Mouse (Mus musculus) limb, embryonic 14.5 days (tissue): ENCODE measurements around the gene Mthfd1l. TPM values are rescaled to one million over a fixed set of nuclear protein-coding genes. Genes with fewer than 3 reads are reported as not detected.

Source experiments
- ATAC-seq: fragments of 200-750 bp; cut with Nextera tagmentation; 2 replicates; pipeline ENCODE4 v1.8.0; 2017; ENCODE audit warnings: low read depth, moderate number of reproducible peaks, moderate TSS enrichment; ENCODE audit not compliant: low FRiP score
- DNase-seq: peaks from one replicate; pipeline ENCODE4 v3.0.0-alpha.2; 2015; ENCODE audit warnings: low spot score
- H3K27ac ChIP-seq: fragments of 300-500 bp; sonication (generic); replicated peaks from 2 replicates; pipeline ENCODE4 v1.5.1; 2014; ENCODE audit warnings: low read depth, mild to moderate bottlenecking, low read length, moderate library complexity, mixed read lengths
- H3K27me3 ChIP-seq: fragments of 300-500 bp; sonication (generic); 2 replicates; pipeline ENCODE4 v1.6.1; 2014; ENCODE audit warnings: low read length, mixed read lengths; ENCODE audit not compliant: control insufficient read depth, insufficient read depth
- H3K36me3 ChIP-seq: fragments of 300-500 bp; sonication (generic); 2 replicates; pipeline ENCODE4 v1.6.1; 2014; ENCODE audit warnings: mild to moderate bottlenecking, low read length, moderate library complexity, mixed read lengths; ENCODE audit not compliant: control insufficient read depth, insufficient read depth
- H3K4me1 ChIP-seq: fragments of 300-500 bp; sonication (generic); 2 replicates; pipeline ENCODE4 v1.6.1; 2014; ENCODE audit warnings: antibody characterized with exemption, low read length, mixed read lengths; ENCODE audit not compliant: control insufficient read depth, insufficient read depth
- H3K4me2 ChIP-seq: fragments of 300-500 bp; sonication (generic); replicated peaks from 2 replicates; pipeline ENCODE4 v1.6.1; 2014; ENCODE audit warnings: low read depth, mild to moderate bottlenecking, low read length, moderate library complexity; ENCODE audit not compliant: severe bottlenecking
- H3K4me3 ChIP-seq: fragments of 300-500 bp; sonication (generic); replicated peaks from 2 replicates; pipeline ENCODE4 v1.5.1; 2014; ENCODE audit warnings: low read length
- H3K9ac ChIP-seq: fragments of 300-500 bp; sonication (generic); 2 replicates; pipeline ENCODE4 v1.6.1; 2014; ENCODE audit warnings: mild to moderate bottlenecking, low read depth, low read length, moderate library complexity; ENCODE audit not compliant: severe bottlenecking
- H3K9me3 ChIP-seq: fragments of 300-500 bp; sonication (generic); 2 replicates; pipeline ENCODE4 v1.6.1; 2016; ENCODE audit warnings: low read length; ENCODE audit not compliant: control insufficient read depth
- POLR2A ChIP-seq: fragments of 200-500 bp; IDR thresholded peaks from 2 replicates; pipeline ENCODE4 v1.8.0; 2012; ENCODE audit warnings: inconsistent platforms, mild to moderate bottlenecking, moderate library complexity, borderline replicate concordance; ENCODE audit not compliant: insufficient read depth, insufficient read length; ENCODE audit errors: extremely low read depth
- WGBS: fragments of 180-500 bp; shearing (Covaris S2); extraction: QIAGEN DNeasy Blood & Tissue Kit; methylation state at CpG from one replicate; pipeline ENCODE4 v1.1.7; 2014; 5-methylcytosine and 5-hydroxymethylcytosine counted together
- polyA plus RNA-seq, 2 experiments: library from polyadenylated mRNA; depleted of rRNA in 1 of 2; stranded (reverse) in 1 of 2; unstranded in 1 of 2; fragments of >200 nt; fragmentation: Nextera tagmentation in 1 of 2; extraction: Ambion mirVana in 1 of 2; gene quantifications; 2 replicates each; pipeline versions ENCODE4 v1.2.1 to v1.2.3; 2012 to 2014

The Mthfd1l gene
- polyA plus RNA-seq, 2 experiments = 10.2 to 10.4 TPM

DNA sequence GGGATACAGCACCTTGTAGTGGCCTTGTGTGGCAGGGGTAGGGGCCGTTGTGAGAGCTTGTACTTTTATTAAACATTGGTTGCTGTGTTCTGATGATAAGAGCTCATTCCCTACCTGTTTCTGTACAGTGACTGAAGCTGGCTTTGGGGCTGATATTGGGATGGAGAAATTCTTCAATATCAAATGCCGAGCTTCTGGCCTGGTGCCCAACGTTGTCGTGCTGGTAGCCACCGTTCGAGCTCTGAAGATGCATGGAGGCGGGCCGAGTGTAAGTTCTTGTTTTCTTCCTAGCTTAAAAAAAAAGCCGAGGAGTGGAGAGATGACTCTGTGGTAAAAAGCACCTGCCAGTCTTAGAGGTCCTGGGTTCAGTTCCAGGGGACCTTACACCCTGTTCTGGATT lies 110.7 kb downstream of the Mthfd1l start:
- WGBS = 87% methylated on average over 9 of the region's 9 CpGs
- ATAC-seq = no peak
- H3K9me3 ChIP-seq = no peaks in the 10 kb centered on the region
- no peak for TF ChIP-seq POLR2A
- H3K27me3 ChIP-seq = no peaks in the 10 kb centered on the region
- no peak overlapping the region for H3K4me2 ChIP-seq
- no peak overlapping the region for H3K4me3 ChIP-seq
- H3K27ac ChIP-seq = no peak overlapping the region
- no peak overlapping the region for H3K9ac ChIP-seq
- H3K4me1 ChIP-seq = peaks cover 10% of the 10 kb centered on the region
- peaks cover 3% of the 10 kb centered on the region; the same call in 1 of the 2 replicates for H3K36me3 ChIP-seq
- no peak for DNase-seq

GRCm38 (mm10) chr10:4084907-4085306 lies 112.0 kb downstream of the Mthfd1l start:
- H3K4me3 ChIP-seq = no peak overlapping the region
- H3K4me2 ChIP-seq = no peak overlapping the region
- H3K36me3 ChIP-seq = peaks cover 3% of the 10 kb centered on the region; the same call in 1 of the 2 replicates
- H3K27me3 ChIP-seq = no peaks in the 10 kb centered on the region
- no peak for TF ChIP-seq POLR2A
- peaks cover 2% of the 10 kb centered on the region; the same call in 1 of the 2 replicates for H3K4me1 ChIP-seq
- DNase-seq (no peak), ATAC-seq (no peak)
- H3K9me3 ChIP-seq = no peaks in the 10 kb centered on the region
- 84% methylated on average over 4 of the region's 4 CpGs for WGBS
- H3K27ac ChIP-seq = no peak overlapping the region
- H3K9ac ChIP-seq = no peak overlapping the region

DNA sequence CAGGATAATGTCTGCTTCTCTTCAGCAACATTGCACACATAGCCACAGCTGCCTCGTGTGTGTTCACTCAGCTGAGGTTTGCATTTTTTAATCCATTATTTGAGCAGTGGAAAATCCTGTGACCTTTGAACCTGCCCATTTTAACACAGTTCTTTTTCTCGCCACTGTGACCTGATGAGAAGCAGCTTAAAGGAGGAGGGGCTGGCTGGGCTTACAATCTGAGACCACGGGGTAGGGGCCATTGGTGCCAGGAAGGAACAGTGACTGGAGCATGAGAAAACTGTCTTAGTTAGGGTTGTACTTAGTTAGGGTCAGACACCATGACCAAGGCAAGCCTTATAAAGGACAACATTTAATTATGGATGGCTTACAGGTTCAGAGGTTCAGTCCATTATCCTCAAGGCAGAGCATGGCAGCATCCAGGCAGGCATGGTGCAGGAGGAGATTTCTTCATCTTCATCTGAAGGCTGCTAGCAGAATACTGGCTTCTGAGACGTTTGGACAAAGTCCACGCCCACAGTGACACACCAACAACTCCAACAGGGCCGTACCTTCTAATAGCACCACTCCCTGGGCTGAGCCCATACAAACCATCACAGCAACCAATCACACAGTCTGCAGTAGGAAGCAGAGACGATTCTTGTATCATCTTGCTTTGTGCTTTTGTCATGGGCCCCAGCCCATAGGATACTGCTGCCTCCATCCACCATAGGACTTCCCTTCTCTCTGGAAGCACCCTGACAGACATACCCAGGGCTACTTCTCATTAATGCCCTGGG lies 112.6 kb downstream of the Mthfd1l start:
- Histone ChIP-seq H3K36me3 (peaks cover 3% of the 10 kb centered on the region; the same call in 1 of the 2 replicates), H3K4me2 (no peak overlapping the region), H3K27me3 (no peaks in the 10 kb centered on the region), H3K4me1 (no peaks in the 10 kb centered on the region), H3K4me3 (no peak overlapping the region), H3K9me3 (no peaks in the 10 kb centered on the region), H3K9ac (no peak overlapping the region), H3K27ac (no peak overlapping the region)
- WGBS = 73% methylated on average over 7 of the region's 7 CpGs
- TF ChIP-seq POLR2A = no peak
- no peak for ATAC-seq
- no peak for DNase-seq

DNA sequence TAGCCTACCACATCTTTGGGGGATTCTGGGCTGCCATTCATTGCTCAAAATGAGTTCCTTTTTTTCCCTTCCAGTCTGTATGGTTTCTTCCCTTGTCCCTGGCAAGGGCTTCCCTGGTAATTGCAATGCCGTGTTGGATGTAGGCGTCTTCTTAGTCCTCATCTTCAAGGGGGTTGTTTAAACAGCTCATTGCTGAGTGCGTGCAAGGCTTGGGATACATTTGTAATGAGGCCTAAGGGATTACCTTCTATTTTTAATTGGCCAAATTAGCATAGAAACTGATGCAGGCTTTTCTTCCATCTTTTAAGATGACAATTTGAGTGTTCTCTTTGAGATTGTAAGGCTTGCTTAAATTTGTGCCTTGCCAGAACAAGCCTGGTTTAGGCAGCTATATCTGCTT lies 114.6 kb downstream of the Mthfd1l start:
- Histone ChIP-seq H3K4me3 (no peak overlapping the region), H3K9me3 (no peaks in the 10 kb centered on the region), H3K4me2 (no peak overlapping the region), H3K9ac (no peak overlapping the region), H3K36me3 (peaks cover 3% of the 10 kb centered on the region; the same call in 1 of the 2 replicates), H3K27ac (no peak overlapping the region), H3K4me1 (no peaks in the 10 kb centered on the region), H3K27me3 (no peaks in the 10 kb centered on the region)
- WGBS = 85% methylated on average over 3 of the region's 3 CpGs
- no peak for TF ChIP-seq POLR2A
- ATAC-seq (no peak), DNase-seq (no peak)

DNA sequence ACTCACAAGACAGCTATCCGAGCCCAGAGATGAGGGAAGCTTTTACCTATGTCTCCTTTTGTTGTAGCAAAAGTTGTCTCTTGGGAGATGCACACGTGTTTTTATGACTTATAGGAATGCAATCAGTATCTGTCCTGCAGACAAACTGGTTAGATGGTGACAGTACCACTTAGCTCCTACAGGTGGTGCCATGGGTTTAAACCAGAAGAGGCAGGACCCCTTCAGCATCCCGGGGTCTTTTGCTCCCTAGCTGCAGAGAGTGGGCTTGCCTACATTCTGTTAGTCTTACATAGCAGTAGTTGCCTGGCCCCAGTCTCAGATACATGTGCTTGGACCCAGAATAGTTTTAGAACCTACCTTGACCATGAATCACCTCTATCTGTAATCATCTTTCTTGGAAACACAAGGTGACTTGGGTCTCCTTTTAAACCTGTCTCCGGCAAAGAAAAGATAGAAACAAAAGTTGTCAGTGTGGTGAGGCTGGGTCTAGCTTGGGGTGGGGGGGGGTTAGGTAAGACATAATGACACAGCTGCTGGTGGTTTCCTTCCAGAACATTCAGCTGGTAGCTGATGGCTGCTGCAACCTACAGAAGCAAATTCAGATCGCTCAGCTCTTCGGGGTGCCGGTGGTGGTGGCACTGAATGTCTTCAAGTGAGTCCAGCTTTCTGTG lies 116.0 kb downstream of the Mthfd1l start:
- Histone ChIP-seq H3K4me1 (no peaks in the 10 kb centered on the region), H3K4me2 (no peak overlapping the region), H3K36me3 (peaks cover 1% of the 10 kb centered on the region; the same call in 1 of the 2 replicates), H3K9ac (no peak overlapping the region), H3K4me3 (no peak overlapping the region), H3K27ac (no peak overlapping the region), H3K9me3 (no peaks in the 10 kb centered on the region), H3K27me3 (no peaks in the 10 kb centered on the region)
- ATAC-seq (no peak; the same call in 1 of the 2 replicates), DNase-seq (peak; percentile 55)
- no peak for TF ChIP-seq POLR2A
- 77% methylated on average over 7 of the region's 7 CpGs for WGBS
